Mouse (Mus musculus) CH12F3 (cell line): ENCODE results near the gene Tbc1d2b.

ENCODE experiments used
- in situ Hi-C: fragments of 300-500 bp; cut with MboI; formaldehyde crosslinking; loops from 2 replicates; pipeline ENCODE4 v1.14.3; 2020; ENCODE audit warnings: low sequenced_read_pairs

Gene Tbc1d2b

DNA sequence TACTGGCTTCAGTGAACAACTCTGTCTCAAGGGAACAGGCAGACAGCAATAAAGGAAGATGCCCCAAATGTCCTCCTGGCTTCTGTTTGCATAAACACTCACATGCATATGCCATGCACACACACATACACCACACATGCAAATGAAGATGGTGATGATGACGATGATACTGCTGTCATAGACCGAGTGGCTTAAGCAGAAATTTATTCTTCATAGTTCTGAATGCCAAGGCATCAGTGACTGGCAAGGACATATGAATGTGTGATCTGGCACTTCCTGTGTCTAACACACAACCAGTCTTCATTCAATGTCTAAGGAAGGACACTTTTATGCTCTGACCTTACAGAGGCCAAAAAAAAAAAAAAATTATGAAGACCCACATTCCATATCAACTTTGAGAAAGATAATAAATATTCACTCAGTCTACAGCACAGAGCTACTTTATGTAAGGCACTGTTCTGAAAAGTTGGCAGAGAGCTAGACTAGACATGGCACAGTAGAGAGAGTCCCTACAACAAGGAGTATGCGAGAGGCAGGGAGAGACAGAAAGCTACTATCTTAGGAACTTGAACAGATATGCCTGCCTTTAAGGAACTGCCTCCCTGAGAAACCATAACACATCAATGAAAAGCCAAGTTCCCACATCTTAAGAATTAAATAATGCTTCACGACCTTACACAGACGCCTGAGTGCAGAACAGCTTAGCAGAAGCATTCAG is 5.1 kb downstream of the Tbc1d2b start:
- in situ Hi-C loops = no loop called here

GRCm38 (mm10) chr9:90263340-90263679 is 7.3 kb downstream of the Tbc1d2b start:
- in situ Hi-C loops = no loop called here

GRCm38 (mm10) chr9:90262591-90263339 is 7.8 kb downstream of the Tbc1d2b start:
- in situ Hi-C loops = no loop called here

DNA sequence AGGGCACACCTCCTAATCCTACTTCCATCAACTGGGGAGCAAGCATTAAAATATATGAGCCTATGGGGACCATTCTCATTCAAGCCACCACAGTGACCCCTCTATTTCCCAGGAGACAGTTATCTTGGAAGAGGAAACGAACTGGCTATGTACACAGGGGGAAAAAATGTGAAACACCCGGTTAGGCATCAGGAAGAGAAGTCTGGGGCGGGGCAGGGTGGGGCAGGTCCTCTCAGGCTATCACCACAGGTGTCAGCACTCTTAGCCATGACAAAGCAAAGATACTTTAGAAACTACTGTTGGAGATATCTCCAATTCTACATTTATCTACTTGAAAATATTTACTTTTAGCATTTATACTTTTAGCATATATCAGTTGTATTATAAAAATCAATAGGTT is 8.5 kb downstream of the Tbc1d2b start:
- in situ Hi-C loops = no loop called here

- in situ Hi-C loops = no loop called here
These were observed 9.8 kb downstream of the Tbc1d2b start for GRCm38 (mm10) chr9:90260600-90261375.

GRCm38 (mm10) chr9:90260079-90260478 is 10.5 kb downstream of the Tbc1d2b start:
- in situ Hi-C loops = no loop called here

- in situ Hi-C loops = no loop called here
These were observed 11.1 kb downstream of the Tbc1d2b start for GRCm38 (mm10) chr9:90259400-90259950.

- in situ Hi-C loops = no loop called here
These were observed 12.7 kb downstream of the Tbc1d2b start for GRCm38 (mm10) chr9:90257754-90258531.

GRCm38 (mm10) chr9:90257220-90257619 is 13.4 kb downstream of the Tbc1d2b start:
- in situ Hi-C loops = no loop called here

DNA sequence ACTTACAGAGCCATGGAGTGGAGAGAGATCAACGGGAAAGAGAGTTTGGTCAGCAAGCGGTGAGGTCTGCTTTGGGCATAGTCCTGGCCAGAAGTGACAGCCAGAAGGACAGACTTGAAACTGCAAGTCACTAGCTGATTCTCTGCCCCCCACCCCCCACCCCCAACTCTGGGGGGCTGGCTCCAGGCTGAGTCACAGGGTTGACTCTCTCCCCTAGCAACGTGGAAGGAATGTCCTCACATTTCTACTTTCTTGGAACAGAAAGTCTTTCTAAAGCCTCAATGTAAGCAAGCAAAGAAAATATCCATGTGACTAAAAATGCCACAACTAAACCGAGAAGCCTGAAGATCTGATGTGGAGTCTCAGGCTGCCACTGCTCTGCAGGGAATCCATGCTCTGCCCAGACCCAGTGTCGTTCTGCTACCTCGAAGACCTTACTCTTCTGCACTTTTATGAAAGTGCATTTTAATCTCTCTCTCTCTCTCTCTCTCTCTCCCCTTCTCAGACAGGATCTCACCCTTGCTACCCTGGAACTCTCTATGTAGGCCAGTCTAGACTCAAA is 14.7 kb downstream of the Tbc1d2b start:
- in situ Hi-C loops = no loop called here

DNA sequence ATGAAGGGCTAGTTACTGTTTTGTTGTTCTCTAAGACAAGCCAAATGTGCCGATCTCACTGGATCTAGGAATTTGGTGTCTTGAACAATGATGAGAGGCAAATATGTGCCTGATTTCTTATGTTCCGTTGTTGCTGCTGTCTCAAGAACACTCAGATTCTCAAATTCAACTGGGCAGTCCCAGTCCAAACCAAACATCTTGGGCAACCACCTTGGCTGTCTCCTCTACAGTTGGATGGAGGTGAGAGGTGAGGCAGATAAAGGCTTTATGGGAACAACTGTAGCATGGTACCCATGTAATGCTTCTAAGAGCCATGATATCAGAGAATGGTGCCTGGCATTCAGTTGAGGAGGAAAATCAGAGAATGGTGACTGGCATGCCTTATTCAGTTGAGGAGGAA is 17.4 kb downstream of the Tbc1d2b start:
- in situ Hi-C loops = no loop called here

GRCm38 (mm10) chr9:90250964-90251750 is 19.4 kb downstream of the Tbc1d2b start:
- in situ Hi-C loops = no loop called here

DNA sequence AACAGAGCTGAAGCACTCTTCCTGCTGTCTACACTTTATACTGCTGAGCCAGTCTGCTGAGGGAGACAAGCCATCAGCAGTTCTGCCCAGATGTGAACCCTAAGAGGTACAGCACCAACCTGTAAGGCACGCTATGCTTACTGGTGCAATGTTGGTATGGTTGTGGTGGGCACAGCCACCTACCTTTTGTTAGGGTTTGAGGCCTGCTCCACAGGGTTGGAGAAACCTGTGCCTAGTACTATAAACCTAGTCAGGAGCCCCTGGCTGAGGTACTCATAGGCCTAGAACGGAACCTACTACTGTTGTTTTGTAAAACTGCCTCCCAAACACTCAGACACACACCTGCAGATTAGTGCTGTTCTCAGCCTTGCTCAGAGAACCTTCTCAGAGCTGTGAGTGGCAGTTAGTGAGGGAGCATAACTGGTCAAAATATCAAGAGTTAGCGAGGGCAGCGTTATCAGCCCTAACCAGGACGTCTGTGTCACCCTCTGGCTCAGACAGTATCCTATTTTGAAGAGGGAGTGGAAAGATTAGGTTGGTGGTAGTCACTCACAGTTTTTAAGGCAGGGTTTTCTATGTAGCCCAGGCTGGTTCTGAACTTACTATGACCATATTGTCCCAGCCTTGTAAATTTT is 20.3 kb downstream of the Tbc1d2b start:
- in situ Hi-C loops = no loop called here

DNA sequence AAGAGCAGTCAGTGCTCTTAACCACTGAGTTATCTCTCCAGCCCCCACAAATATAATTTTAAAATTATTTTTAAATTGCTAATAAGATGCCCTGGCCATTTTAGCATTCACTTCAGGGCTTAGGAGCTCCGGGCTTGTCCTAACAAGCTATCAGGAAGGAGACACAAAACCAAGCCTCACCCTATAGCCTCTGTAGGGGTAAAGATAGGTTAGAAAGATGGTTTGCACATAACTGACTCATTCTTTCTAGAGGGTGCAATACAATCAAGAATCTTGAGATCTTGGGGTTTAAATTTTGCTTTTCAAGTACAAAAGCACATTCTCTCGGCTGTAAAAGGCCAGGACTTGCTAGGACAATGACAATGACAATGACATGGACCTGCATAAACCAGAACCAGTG is 21.6 kb downstream of the Tbc1d2b start:
- in situ Hi-C loops = no loop called here

DNA sequence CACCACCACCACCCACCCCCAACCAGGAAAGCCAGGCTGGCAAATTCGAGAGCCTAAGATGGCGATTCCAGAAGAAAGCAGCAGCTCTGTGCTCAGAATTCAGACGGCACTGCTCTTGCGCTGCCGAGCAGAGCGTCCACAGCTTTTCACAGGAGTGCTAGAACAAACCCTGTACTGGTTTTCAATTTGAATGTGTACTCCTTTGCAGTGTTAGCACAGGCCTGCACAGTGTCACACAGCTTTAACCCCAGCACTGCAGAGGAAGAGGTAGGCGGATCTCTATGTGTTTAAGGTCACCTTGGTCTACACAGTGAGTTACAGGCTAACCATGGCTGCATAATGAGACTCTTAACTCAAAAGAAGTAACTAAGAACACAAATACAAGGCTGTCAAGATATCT is 22.3 kb downstream of the Tbc1d2b start:
- in situ Hi-C loops = no loop called here

- in situ Hi-C loops = no loop called here
These were observed 23.3 kb downstream of the Tbc1d2b start for GRCm38 (mm10) chr9:90247316-90247715.

DNA sequence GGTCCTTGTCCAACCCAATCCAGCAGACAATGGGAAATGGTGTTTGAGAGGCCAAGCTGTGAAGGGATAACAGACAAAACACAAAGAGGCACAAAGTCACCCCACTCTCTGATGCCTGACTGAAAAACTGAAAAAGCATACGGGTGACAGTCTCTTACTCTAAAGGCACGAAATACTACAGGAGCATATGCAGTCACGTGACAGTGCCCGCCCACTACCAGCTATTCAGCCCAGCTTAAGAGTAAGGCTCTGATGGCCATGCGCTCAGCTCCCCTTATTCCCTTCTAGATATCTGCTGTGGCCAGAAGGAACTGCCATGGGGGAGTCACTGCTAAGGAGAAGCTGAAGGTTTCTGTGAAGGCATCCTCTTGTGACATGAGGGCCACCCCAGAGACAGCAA is 24.8 kb downstream of the Tbc1d2b start:
- in situ Hi-C loops = no loop called here

GRCm38 (mm10) chr9:90245206-90245605 is 25.4 kb downstream of the Tbc1d2b start:
- in situ Hi-C loops = no loop called here
